Mouse (Mus musculus): ENCODE data around the gene Opn3.

Opn3 gene

GRCm38 (mm10) chr1:175692246-175692996 is at the start of gene Opn3, which contains the start of gene Chml:
Gene Opn3 (minus strand): TSS chr1:175692776.
Gene Chml (minus strand): TSS chr1:175692901.
- DNase-seq (ENCODE audit: low read depth, low spot score) = peak; percentile 99

GRCm38 (mm10) chr1:175725771-175726170 is 33.2 kb upstream of the Opn3 start:
- no peak for DNase-seq (ENCODE audit: low read depth, low spot score)

DNA sequence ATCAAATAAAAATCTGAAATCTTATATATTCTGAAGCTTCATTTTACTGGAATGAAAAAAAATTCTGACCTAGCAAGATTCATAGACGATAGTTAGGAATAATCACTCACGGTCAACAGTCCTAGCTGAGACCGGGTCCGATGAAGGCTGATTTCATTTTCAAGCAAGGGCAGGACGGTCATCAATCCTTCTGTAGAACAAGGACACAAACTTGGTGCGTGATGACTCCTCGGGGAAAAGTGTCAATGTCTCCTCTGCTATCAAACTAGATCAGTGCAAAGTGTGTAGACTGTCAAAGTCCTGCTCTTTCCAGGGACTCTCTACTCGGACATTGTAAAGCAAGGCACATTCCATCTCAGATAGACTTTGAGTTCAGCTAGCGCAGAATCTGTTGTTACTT is 24.3 kb upstream of the Opn3 start:
- no peak for DNase-seq (ENCODE audit: low read depth, low spot score)

- no peak for DNase-seq (ENCODE audit: low read depth, low spot score)
Measured at GRCm38 (mm10) chr1:175712338-175712909, 19.8 kb upstream of the Opn3 start.

DNA sequence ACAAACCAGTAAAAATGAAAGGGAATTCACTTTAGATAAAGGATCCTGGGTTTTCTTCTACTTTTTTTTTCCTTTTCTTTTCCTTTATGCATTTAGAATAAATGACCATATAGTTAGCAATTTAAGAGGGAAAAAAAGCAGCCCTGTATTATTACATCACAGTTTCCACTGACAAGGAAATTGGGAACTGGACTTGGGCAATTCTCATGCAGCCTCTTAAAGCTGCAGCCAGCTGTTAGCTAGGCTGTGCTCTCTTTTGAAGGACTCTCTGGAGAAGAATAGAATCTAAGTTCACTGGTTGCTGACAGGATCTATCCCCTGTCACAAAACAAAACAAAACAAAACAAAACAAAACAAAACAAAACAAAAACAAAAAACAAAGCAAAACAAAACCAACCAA is 15.4 kb upstream of the Opn3 start:
- no peak for DNase-seq (ENCODE audit: low read depth, low spot score)

DNA sequence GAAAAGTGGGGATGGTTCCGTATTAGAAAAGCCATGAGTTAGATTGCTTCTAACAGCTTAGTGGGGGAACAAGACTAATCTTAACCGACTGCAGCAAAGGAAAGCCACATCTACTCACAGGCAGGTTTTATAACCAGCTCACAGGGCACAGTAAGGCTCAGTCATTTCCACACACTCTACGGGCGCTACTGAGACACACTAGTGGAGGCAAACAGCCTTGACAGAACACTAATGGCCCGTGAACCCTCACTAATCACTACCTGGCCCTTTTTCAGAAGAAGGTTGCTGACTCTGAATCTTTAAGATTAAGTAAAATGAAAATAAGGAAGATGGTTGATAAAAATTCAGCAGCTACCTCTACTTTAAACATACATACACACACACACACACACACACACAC is 15.0 kb upstream of the Opn3 start:
- DNase-seq (ENCODE audit: low read depth, low spot score) = no peak

DNA sequence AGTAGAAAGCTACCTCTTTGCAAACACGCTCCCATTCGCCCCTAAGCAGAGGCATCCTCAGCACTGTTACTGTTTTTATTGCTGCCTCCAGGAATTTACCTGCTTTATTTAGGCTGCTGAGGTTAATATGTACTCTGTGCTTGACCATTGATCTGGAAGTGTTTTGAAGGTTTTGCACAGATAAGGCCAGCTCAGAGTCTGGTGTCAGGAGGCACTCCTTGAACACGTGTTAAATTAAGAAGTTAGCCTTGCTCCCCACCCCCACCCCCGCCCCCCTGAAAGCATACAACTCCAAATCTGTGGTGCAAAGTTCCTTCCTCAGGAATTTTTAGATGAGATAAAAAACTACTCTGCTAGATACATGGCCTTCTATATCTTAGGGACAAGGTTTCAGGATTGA is 8.6 kb upstream of the Opn3 start:
- DNase-seq (ENCODE audit: low read depth, low spot score) = no peak

DNA sequence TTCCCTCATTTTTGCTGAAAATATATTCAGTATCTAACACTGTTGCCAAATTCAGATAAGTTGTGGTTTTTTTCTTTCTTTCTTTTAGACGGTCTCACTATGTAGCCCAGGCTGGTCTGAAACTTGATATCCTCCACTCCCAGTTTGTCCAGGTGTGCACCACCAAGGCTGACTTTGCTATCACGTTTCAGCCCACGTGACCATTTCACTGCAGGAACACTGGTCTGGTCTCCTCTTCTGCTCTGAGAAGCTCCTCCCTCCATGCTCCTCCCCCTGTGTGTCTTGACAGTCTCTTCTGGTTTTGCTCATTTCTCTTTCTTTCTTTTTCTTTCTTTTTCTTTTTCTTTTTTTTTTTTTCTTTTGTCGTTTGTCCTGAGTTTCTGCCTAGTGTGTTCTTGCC is 7.2 kb upstream of the Opn3 start:
- DNase-seq (ENCODE audit: low read depth, low spot score) = no peak

- DNase-seq (ENCODE audit: low read depth, low spot score) = no peak
Measured at GRCm38 (mm10) chr1:175699375-175699774, 6.8 kb upstream of the Opn3 start.

GRCm38 (mm10) chr1:175698293-175698692 is 5.7 kb upstream of the Opn3 start, which contains the start of gene Wdr64:
Gene Wdr64 (plus strand): TSS chr1:175698593.
- no peak for DNase-seq (ENCODE audit: low read depth, low spot score)

- DNase-seq (ENCODE audit: low read depth, low spot score) = no peak
Measured at GRCm38 (mm10) chr1:175693429-175693960, 919 bp upstream of the Opn3 start.

- no peak for DNase-seq (ENCODE audit: low read depth, low spot score)
Measured at GRCm38 (mm10) chr1:175692997-175693361, 403 bp upstream of the Opn3 start.

- no peak for DNase-seq (ENCODE audit: low read depth, low spot score)
Measured at GRCm38 (mm10) chr1:175691686-175692245, 810 bp downstream of the Opn3 start.

DNA sequence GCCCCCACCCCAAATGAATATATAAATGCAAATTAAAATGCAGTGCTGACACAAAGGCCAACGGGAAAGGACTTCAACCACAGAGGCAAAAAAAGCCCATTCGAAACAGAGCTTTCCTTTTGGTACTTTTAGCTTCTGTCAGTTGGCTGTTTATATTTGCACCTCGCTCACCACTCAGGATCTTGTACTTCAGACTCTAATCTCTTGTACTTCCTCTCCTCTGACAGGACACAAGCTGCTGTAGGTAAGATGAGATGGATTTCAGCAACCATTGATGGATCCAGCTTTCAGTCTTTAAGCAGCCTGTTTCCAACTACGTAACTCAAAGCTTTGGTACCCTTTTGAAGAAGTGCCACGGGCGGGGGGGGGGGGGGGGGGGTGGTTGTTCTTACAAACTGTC is 11.6 kb downstream of the Opn3 start:
- no peak for DNase-seq (ENCODE audit: low read depth, low spot score)

DNA sequence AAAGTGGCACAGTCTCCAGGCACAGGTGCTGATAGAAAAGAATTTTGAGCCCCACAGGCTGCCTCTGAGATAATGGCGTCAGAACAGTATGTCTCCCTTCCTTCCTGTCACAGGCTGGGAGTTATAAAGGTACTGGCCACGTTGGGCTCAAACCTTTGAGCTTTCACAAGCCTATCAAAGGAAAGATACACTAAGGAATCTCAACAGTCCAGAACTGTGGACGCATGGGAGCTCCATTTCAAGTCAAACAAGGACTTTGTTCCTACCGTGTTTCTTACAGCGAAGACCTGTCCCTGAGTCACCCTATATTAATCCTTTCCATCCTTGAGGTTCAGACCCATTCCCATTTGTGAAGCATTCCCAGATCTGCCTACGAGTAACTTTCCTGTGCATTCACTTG is 15.1 kb downstream of the Opn3 start:
- no peak for DNase-seq (ENCODE audit: low read depth, low spot score)

- DNase-seq (ENCODE audit: low read depth, low spot score) = no peak
Measured at GRCm38 (mm10) chr1:175675116-175675515, 17.5 kb downstream of the Opn3 start.

- no peak for DNase-seq (ENCODE audit: low read depth, low spot score)
Measured at GRCm38 (mm10) chr1:175673563-175674325, 18.8 kb downstream of the Opn3 start.

DNA sequence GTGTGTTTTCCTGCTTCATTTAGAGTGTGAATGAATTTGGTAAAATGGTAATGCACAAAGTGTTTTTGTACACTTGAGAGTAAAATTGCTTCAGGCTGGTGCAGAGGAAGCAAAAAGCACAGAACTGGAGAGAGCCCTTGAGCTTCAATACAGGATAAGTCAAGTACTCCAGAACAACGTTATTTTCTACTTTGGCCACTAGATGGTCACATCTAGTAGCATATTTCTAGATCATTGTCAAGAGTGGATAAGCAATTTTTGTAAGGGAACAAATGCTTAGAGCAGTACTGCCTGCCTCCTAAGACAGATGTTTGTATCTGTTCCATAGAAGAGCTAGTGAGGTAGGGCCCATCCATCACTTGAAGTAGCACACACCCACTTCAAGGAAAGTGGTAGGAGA is 20.9 kb downstream of the Opn3 start:
- no peak for DNase-seq (ENCODE audit: low read depth, low spot score)

DNA sequence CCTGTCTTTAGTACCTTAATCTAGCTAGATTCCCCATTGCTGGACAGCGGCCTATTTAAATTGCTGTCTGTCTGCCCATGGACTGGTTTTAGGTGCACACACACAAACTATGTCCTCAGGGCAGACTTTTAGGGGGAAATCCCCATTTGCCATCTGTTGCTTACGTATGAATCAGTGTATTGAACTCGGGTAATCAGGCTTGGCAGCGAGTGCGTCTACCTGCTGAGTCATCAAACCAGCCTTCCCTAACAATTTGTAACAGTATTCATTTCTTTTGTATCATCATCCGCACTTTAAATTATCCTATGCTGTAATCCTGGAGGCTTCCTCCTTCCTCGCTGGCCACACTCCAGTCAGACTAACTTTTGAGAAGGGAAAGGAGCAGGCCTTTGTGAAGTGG is 22.5 kb downstream of the Opn3 start:
- no peak for DNase-seq (ENCODE audit: low read depth, low spot score)

- DNase-seq (ENCODE audit: low read depth, low spot score) = no peak
Measured at GRCm38 (mm10) chr1:175669456-175669855, 23.1 kb downstream of the Opn3 start.

- no peak for DNase-seq (ENCODE audit: low read depth, low spot score)
Measured at GRCm38 (mm10) chr1:175668666-175669405, 23.7 kb downstream of the Opn3 start.

Data from skeletal muscle tissue, adult 2 months (tissue).